Mouse (Mus musculus): ENCODE data around the gene Snai1.

Gene Snai1

DNA sequence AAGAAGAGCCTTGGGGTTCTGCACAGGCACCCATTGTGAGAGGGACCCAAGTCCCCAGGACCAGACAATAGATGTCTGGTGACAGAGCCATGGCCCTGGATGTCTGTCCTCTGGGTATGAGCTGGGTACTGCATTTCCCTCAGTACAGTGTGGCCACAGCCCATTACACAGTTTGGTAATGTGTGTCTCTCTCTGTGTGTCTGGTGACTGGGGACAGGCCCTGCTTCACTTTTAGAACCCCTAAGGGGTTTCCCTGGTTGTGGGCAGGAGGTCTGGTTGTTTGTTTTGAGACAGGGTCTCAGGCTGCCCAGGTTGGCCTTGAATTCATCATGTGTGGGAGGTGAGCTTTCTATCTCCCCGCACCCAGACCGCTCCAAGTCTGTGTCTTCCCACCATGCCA lies 47.3 kb downstream of the Snai1 start:
- no peak for DNase-seq (ENCODE audit: low spot score)

DNA sequence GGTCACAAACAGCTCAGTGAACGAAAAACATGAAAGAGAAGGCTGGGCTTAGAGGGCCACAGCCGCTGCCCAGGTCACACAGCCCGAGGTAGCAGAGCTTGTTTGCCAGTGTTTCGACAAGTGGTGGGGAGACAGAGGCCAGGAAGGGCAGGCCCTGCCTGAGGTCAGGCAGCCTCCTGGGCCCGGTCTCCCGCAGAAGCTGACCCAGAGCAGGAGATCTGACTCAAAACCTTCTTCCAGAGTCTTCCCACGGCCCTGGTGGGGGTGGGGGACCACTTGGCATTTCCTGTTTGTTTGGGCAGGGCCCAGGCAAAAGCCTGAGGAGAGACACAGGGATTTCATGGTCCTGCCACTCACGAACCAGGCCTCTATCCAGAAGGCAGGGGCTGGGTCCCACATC lies 48.0 kb downstream of the Snai1 start:
- peak; percentile 56 for DNase-seq (ENCODE audit: low spot score)

DNA sequence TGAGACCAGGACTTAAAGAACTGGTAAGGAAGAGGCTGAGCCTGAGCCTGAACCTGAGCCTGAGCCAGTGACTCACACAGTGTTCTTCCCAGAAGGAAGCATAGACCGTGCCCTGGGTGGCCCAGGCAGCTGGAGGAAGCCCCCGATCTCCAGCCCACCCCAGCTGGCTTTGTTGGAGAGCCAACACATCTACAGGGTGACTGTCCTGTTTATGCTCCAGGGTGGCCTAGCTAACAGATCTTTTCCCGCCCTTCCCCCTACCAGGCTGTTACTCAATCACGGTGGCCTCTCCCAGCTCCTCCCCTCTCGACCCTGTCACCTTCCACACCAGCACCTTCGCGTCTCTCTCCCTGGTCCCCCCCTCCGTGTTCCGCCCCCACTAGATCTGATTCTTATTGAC lies 49.0 kb downstream of the Snai1 start:
- peak; percentile 73 for DNase-seq (ENCODE audit: low spot score)

DNA sequence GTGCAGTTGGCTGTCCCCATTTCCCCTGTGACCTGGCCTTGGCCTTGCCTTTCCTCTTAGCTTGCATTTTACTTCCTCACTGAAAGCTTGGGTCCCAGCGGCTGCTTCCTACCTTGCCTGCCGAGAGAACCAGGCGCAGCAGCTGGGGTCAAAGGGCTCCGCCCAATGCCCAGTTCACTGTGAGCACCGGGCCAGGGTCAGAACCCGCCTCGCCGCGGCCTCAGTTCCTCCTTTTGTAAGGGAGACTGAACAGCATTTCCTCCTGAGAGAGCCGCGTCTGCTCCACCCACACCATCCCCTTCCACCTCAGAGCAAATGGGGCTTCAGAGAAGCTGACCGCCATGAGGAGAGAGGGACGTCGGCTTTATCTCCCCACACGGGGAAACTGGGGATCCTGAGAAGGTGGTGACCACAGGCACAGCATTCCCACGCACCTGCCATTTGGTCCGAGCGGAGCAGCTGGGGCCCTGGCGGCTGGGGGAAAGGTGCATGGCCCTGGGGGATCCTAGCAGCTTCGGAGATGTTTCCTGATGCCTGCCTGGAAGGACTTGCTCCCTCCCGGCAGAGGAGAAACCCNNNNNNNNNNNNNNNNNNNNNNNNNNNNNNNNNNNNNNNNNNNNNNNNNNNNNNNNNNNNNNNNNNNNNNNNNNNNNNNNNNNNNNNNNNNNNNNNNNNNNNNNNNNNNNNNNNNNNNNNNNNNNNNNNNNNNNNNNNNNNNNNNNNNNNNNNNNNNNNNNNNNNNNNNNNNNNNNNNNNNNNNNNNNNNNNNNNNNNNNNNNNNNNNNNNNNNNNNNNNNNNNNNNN lies 51.0 kb downstream of the Snai1 start:
- DNase-seq (ENCODE audit: low spot score) = peak; percentile 77

Data from yolk sac, embryonic 10.5 days (tissue).